ENCODE assay signal across 21 mouse cellular contexts in the genomic region with DNA sequence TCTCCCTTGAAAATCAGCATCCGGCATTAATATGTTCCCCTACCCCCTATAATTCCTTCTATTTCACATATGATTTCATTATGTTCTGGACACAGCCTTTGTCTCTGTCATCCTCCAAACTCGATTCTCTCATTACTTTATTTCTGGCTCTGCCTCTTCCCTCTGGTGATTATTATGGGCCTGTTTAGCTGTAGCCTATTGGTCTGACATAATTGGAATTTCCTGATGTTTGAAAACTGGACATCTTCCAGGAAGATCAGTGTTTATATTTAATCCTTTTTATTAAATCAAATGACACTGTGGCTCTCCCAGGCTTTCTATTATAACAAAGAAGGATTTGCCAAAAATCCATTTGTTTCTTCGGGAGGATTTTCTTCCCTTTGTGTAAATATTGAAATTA.
"Had no signal": no experiment of that assay in that cellular context is flagged by ENCODE, and none has a peak within 500 bp of the region (broad histone marks: within the 10 kb centered on the region; RNA-seq: fewer than 3 reads in every experiment).

No protein-coding gene starts in this region.

- DNase-seq: kidney, adult 2 months; kidney, postnatal 10 days; kidney, postnatal 36 days; layer of hippocampus, postnatal 36 days; liver; liver, postnatal 0 days; right cerebral cortex, adult 18-20 months; right cerebral cortex, postnatal 14 days; right cerebral cortex, postnatal 4 days; thymus, adult 18-20 months; thymus, postnatal 36 days had no signal

- H3K27me3 ChIP-seq: limb, embryonic 12.5 days; lung, embryonic 15.5 days; megakaryocyte, embryonic 14.5 days; midbrain, embryonic 13.5 days; neural tube, embryonic 12.5 days; neural tube, embryonic 15.5 days; stomach, embryonic 15.5 days had no signal

- H3K36me3 ChIP-seq: limb, embryonic 12.5 days; lung, embryonic 15.5 days; midbrain, embryonic 10.5 days; midbrain, embryonic 13.5 days; neural tube, embryonic 12.5 days; neural tube, embryonic 15.5 days; stomach, embryonic 15.5 days had no signal

- H3K27ac ChIP-seq: left cerebral cortex, adult 2 months; limb, embryonic 12.5 days; liver, embryonic 14.5 days; lung, embryonic 15.5 days; midbrain, embryonic 10.5 days; midbrain, embryonic 13.5 days; neural tube, embryonic 12.5 days; neural tube, embryonic 15.5 days; stomach, embryonic 15.5 days had no signal

- ATAC-seq: liver, postnatal 0 days; midbrain, embryonic 13.5 days had no signal

- H3K4me3 ChIP-seq: left cerebral cortex, adult 2 months; limb, embryonic 12.5 days; lung, embryonic 15.5 days; megakaryocyte, embryonic 14.5 days; midbrain, embryonic 10.5 days; midbrain, embryonic 13.5 days; neural tube, embryonic 12.5 days; neural tube, embryonic 15.5 days; stomach, embryonic 15.5 days had no signal

- H3K4me2 ChIP-seq: limb, embryonic 12.5 days; lung, embryonic 15.5 days; midbrain, embryonic 13.5 days; neural tube, embryonic 12.5 days; neural tube, embryonic 15.5 days; stomach, embryonic 15.5 days had no signal

- H3K9me3 ChIP-seq: limb, embryonic 12.5 days; lung, embryonic 15.5 days; megakaryocyte, embryonic 14.5 days; midbrain, embryonic 10.5 days; midbrain, embryonic 13.5 days; neural tube, embryonic 12.5 days; neural tube, embryonic 15.5 days; stomach, embryonic 15.5 days had no signal

- H3K9ac ChIP-seq: limb, embryonic 12.5 days; liver, embryonic 14.5 days; liver, postnatal 0 days; lung, embryonic 15.5 days; midbrain, embryonic 13.5 days; neural tube, embryonic 12.5 days; neural tube, embryonic 15.5 days; stomach, embryonic 15.5 days had no signal

- H3K4me1 ChIP-seq: limb, embryonic 12.5 days; lung, embryonic 15.5 days; megakaryocyte, embryonic 14.5 days; midbrain, embryonic 10.5 days; midbrain, embryonic 13.5 days; neural tube, embryonic 12.5 days; neural tube, embryonic 15.5 days; stomach, embryonic 15.5 days had no signal
